Mouse (Mus musculus) olfactory bulb, adult 2 months (tissue): ENCODE data around the gene Nf2.

Source experiments
- CTCF ChIP-seq: fragments of 200-500 bp; IDR thresholded peaks from 2 replicates; pipeline ENCODE4 v1.5.1; 2012; ENCODE audit warnings: low read depth, mild to moderate bottlenecking, low read length, moderate library complexity; ENCODE audit not compliant: insufficient read depth
- POLR2A ChIP-seq: fragments of 200-500 bp; IDR thresholded peaks from 2 replicates; pipeline ENCODE4 v1.6.1; 2012; ENCODE audit warnings: mild to moderate bottlenecking, low read depth, low read length, moderate library complexity; ENCODE audit not compliant: insufficient read depth

DNA sequence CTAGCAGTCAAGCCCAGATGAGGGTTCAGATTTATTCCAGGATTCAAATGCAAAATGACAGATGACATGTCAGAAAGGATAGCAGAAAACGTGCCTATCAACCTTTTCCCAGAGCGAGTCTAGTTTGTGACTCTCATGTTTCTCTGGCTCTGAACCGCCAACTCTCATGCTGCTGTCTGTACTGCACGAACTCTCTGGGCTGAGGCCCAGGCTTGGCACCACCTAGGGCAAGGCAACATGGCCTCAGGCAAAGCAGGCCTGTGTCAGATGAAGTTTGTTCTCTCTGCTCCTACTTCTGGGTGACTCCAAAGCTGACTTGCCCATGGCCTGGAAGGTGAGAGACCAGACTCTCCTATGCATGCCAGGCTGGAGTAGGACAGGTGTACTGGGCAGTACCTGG is 80.9 kb downstream of the Nf2 start:
- TF ChIP-seq CTCF = no peak
- no peak for TF ChIP-seq POLR2A
